Mouse (Mus musculus) neural tube, embryonic 14.5 days (tissue): ENCODE results near the gene Atp10b. TPM values are rescaled to one million over a fixed set of nuclear protein-coding genes. Genes with fewer than 3 reads are reported as not detected.

Source experiments
- ATAC-seq: fragments of 200-750 bp; cut with Nextera tagmentation; 2 replicates; pipeline ENCODE4 v1.8.0; 2017; ENCODE audit warnings: low read depth, mild to moderate bottlenecking, moderate TSS enrichment, moderate library complexity
- H3K27ac ChIP-seq: fragments of 300-500 bp; sonication (generic); 2 replicates; pipeline ENCODE4 v1.5.1; 2014; ENCODE audit warnings: low read depth, mild to moderate bottlenecking, control low read depth, low read length, moderate library complexity, mixed read lengths
- H3K27me3 ChIP-seq: fragments of 300-500 bp; sonication (generic); 2 replicates; pipeline ENCODE4 v1.6.1; 2014; ENCODE audit warnings: low read length; ENCODE audit not compliant: control insufficient read depth, insufficient read depth
- H3K36me3 ChIP-seq: fragments of 300-500 bp; sonication (generic); 2 replicates; pipeline ENCODE4 v1.6.1; 2014; ENCODE audit warnings: low read length, mixed read lengths; ENCODE audit not compliant: control insufficient read depth, insufficient read depth
- H3K4me1 ChIP-seq: fragments of 300-500 bp; sonication (generic); 2 replicates; pipeline ENCODE4 v1.6.1; 2014; ENCODE audit warnings: low read length; ENCODE audit not compliant: control insufficient read depth, insufficient read depth
- H3K4me2 ChIP-seq: fragments of 300-500 bp; sonication (generic); 2 replicates; pipeline ENCODE4 v1.6.1; 2014; ENCODE audit warnings: mild to moderate bottlenecking, low read depth, low read length, control low read depth
- H3K4me3 ChIP-seq: fragments of 300-500 bp; sonication (generic); 2 replicates; pipeline ENCODE4 v1.5.1; 2014; ENCODE audit warnings: low read depth, low read length, control low read depth, mixed read lengths
- H3K9ac ChIP-seq: fragments of 300-500 bp; sonication (generic); replicated peaks from 2 replicates; pipeline ENCODE4 v1.6.1; 2014; ENCODE audit warnings: low read depth, mild to moderate bottlenecking, control low read depth, low read length, mixed read lengths
- H3K9me3 ChIP-seq: fragments of 300-500 bp; sonication (generic); 2 replicates; pipeline ENCODE4 v1.6.1; 2016; ENCODE audit warnings: low read length; ENCODE audit not compliant: control insufficient read depth
- WGBS: fragments of 180-500 bp; shearing (Covaris S2); extraction: QIAGEN DNeasy Blood & Tissue Kit; methylation state at CpG from one replicate; pipeline ENCODE4 v1.1.7; 2014; 5-methylcytosine and 5-hydroxymethylcytosine counted together
- polyA plus RNA-seq: library from polyadenylated mRNA; unstranded; fragments of >200 nt; fragmentation: Nextera tagmentation; extraction: Ambion mirVana; gene quantifications from 2 replicates; pipeline ENCODE4 v1.2.1, GENCODE M21; 2014

Atp10b gene
- polyA plus RNA-seq, 1 experiment from 2014 or later, result 0.07 TPM

DNA sequence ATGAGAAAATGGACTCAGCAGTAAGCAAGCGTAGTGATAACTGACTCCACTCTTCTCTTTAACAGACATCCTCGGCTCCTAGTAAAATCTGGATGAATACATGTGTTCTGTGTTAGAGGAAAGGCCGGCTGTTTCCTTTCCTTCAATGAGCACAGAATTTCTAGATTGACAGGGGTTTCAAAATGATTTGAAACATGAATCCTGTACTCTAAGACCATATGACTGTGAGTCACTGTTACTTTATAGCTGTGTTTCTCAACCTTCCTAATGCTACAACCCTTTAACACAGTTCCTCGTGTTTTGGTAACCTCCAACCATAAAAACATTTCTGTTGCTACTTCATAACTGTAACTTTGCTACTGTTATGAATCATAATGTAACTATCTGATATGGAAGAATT, 33.8 kb downstream of the Atp10b start:
- Histone ChIP-seq H3K27me3 (no peaks in the 10 kb centered on the region), H3K9ac (no peak overlapping the region), H3K36me3 (no peaks in the 10 kb centered on the region), H3K4me2 (no peak overlapping the region), H3K4me1 (no peaks in the 10 kb centered on the region), H3K27ac (no peak overlapping the region), H3K9me3 (no peaks in the 10 kb centered on the region), H3K4me3 (no peak overlapping the region)
- ATAC-seq, result no peak
- WGBS, result 88% methylated on average over 4 of the region's 4 CpGs

DNA sequence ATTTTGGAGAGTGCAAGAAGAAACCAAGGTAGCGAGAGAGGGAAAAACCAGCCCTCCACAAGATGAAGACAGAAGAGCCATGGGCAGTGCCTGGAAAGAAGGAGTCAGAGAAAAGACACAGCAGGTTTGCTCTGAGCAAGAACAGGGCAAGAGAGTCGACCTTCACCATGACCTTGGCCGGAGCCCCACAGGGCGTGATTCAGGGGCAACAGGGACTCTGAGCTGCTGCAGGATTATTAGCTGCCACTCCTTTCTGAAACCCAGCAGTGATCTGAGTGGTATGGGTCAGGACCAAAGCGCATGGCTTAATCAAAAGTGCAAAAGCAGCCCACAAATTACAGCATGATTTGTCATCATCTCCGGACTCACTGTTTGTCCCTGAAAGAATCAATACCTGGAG, 36.6 kb downstream of the Atp10b start:
- 66% methylated on average over 6 of the region's 6 CpGs for WGBS
- Histone ChIP-seq H3K27me3 (no peaks in the 10 kb centered on the region), H3K9me3 (no peaks in the 10 kb centered on the region), H3K4me3 (no peak overlapping the region), H3K27ac (no peak overlapping the region), H3K36me3 (no peaks in the 10 kb centered on the region), H3K4me2 (no peak overlapping the region), H3K9ac (no peak overlapping the region), H3K4me1 (no peaks in the 10 kb centered on the region)
- ATAC-seq, result no peak

DNA sequence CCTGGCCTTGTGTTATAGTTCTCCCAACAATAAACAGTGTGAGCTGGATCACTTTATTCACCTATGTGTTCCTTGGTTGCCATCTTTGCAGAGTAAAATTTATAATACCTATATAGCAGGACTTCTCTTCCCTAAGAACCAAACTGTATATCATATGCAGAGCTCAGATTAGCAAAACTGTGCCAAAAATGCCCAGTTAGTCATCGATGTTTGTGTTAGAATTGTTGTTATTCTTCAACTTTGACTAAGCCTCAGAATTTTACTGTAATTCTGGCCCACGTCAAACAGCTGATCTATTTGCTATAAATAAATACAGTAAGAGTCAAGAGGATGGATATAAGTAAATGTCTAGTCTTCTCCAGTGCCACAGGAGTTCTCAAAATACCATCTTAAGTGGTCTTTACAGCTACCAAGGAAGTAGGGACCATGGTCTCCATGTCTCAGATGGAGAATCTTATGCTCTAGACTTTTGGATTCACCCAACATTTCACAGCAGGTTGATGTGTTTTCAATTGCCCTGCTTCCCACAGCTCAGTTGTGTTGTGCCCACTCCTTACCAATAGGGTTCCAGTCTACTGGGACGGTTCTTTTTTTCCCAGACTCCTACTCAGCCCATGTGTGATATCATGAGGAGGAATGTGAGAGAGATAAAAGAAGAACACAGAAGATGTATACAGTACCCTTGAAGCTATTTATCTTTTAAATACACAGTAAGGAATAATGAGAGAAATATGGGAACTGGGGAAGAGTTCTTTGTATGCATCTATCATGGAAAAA, 40.3 kb downstream of the Atp10b start:
- no peak overlapping the region for H3K27ac ChIP-seq
- no peak overlapping the region for H3K4me3 ChIP-seq
- no peak overlapping the region for H3K9ac ChIP-seq
- ATAC-seq, result no peak
- no peaks in the 10 kb centered on the region for H3K4me1 ChIP-seq
- no peaks in the 10 kb centered on the region for H3K36me3 ChIP-seq
- H3K9me3 ChIP-seq, result no peaks in the 10 kb centered on the region
- no peaks in the 10 kb centered on the region for H3K27me3 ChIP-seq
- no peak overlapping the region for H3K4me2 ChIP-seq
- 92% methylated on average over 3 of the region's 3 CpGs for WGBS

DNA sequence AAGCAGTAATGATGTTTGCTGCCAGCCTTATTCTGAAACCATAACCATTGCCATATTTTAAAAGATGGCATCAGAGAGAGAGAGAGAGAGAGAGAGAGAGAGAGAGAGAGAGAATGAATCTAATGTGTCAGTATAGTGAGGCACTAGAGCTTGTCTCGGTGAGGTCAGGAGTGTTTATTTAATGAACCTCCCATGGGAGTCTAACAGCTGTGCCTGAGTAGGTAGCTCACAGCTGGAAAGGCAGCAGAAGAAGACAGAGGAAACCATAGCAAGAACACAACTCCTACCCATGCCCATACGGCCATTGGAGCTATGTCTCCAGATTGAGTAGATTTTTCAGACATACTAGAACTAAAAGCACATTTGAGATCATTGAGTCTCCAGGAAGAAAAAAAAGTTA, 49.1 kb downstream of the Atp10b start:
- Histone ChIP-seq H3K36me3 (no peaks in the 10 kb centered on the region), H3K9ac (no peak overlapping the region), H3K4me2 (no peak overlapping the region), H3K4me3 (no peak overlapping the region), H3K27ac (no peak overlapping the region), H3K4me1 (no peaks in the 10 kb centered on the region), H3K27me3 (no peaks in the 10 kb centered on the region), H3K9me3 (no peaks in the 10 kb centered on the region)
- 78% methylated on average over 2 of the region's 2 CpGs for WGBS
- ATAC-seq, result no peak

DNA sequence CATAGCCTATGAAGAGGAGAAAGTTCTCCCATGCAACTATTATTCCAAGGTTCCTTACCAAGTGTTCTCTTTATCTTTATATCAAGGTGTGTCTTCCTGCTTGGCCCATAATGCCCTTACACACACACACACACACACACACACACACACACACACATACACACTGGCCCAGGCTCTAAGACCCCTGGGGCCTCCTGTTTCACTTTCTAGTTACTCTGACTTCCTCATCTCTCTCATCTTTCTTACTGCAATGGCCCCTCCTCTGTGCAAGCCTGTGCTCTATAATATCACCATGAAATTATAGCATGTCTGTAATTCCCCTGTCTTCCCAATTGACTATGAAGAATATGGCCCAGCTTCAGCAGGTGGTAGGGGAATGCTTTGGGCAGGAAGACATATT, 49.7 kb downstream of the Atp10b start:
- Histone ChIP-seq H3K4me1 (no peaks in the 10 kb centered on the region), H3K27me3 (no peaks in the 10 kb centered on the region), H3K36me3 (no peaks in the 10 kb centered on the region), H3K27ac (no peak overlapping the region), H3K9ac (no peak overlapping the region), H3K4me2 (no peak overlapping the region), H3K9me3 (no peaks in the 10 kb centered on the region), H3K4me3 (no peak overlapping the region)
- ATAC-seq, result no peak

DNA sequence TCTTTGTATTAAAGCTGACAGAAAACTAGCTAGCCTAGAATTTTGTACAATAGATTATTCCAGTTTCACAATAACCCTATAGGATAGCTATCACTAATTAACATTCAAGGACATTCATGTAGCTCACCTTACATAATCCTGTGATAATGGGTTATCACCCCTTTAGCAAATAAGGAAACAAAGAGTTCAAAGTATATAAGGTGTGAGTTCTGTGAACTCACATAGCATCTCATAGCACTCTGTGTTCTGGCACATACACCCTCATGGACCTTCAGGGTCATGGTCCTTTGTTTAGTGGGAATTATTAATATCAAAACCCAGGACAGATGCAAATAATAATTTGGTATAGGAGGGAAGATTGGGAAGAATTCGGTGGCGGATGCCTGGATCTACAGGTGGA, 50.4 kb downstream of the Atp10b start:
- Histone ChIP-seq H3K27ac (no peak overlapping the region), H3K4me3 (no peak overlapping the region), H3K4me2 (no peak overlapping the region), H3K9me3 (no peaks in the 10 kb centered on the region), H3K36me3 (no peaks in the 10 kb centered on the region), H3K27me3 (no peaks in the 10 kb centered on the region), H3K9ac (no peak overlapping the region), H3K4me1 (no peaks in the 10 kb centered on the region)
- no peak for ATAC-seq
- 94% methylated on average over 2 of the region's 2 CpGs for WGBS

DNA sequence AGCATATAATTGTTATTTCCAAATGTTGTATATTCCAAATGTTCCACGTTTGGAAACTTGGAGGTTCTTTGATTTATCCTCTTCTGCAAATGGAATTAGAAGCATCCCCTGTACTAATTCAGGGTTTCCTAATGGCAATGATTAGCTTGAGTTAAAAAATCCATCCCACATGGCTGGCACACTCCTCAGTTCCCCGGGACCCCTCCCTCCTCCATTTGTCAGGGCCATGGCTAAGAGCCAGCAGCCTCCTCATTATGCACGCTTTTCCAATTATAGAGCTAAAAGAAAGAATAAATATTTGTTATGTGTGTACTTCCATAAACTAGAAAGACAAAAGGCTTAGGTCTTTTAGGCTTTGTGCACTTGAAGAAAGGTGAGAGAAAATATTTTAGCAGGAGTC, 53.9 kb downstream of the Atp10b start:
- H3K36me3 ChIP-seq, result no peaks in the 10 kb centered on the region
- no peak overlapping the region for H3K9ac ChIP-seq
- no peak overlapping the region for H3K27ac ChIP-seq
- no peak for ATAC-seq
- WGBS, result 50% methylated on average over 3 of the region's 3 CpGs
- H3K9me3 ChIP-seq, result no peaks in the 10 kb centered on the region
- no peak overlapping the region for H3K4me2 ChIP-seq
- H3K27me3 ChIP-seq, result no peaks in the 10 kb centered on the region
- H3K4me3 ChIP-seq, result no peak overlapping the region
- H3K4me1 ChIP-seq, result no peaks in the 10 kb centered on the region

DNA sequence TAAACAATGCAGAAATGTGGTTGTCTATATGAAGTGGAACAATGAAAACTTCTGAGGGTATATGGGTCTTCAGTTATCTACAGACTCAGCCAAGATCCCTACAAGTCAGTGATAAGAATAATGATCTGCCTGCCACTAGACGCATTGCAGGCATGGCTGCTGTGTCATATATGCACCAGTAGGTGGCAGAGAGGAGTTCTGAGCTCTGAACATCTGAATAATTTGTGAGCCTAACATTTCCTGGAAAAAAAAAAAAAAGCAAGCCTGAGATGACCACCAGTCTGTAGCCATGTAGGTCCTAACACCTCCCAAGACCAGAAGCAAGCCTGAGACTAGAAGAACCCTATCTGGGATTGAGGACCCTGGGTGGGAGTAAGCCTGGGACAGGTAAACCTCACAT, 63.5 kb downstream of the Atp10b start:
- H3K9ac ChIP-seq, result no peak overlapping the region
- WGBS, result 29% methylated on average over 1 of the region's 1 CpGs
- H3K27ac ChIP-seq, result no peak overlapping the region
- no peaks in the 10 kb centered on the region for H3K4me1 ChIP-seq
- H3K36me3 ChIP-seq, result no peaks in the 10 kb centered on the region
- no peak overlapping the region for H3K4me3 ChIP-seq
- no peak for ATAC-seq
- no peaks in the 10 kb centered on the region for H3K27me3 ChIP-seq
- H3K9me3 ChIP-seq, result no peaks in the 10 kb centered on the region
- H3K4me2 ChIP-seq, result no peak overlapping the region

DNA sequence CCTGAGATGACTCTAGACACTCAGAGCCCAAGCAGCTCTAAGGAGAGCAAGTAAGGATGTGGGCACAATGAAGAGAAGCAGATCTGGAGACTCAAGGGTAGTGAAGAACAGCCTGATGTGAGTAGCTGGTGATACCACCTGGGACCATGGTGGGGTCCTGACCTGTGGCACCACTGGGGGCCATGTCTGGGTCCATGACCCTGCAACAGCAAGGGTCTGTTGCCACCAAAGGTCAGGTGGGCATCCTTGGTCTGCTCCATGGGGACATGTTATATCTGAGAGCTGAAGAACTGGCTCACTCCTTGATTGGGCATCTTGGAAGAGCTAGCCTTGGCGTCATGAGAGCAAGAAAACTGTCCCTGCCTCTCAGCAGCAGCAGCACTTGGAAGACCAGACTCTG, 64.1 kb downstream of the Atp10b start:
- Histone ChIP-seq H3K4me2 (no peak overlapping the region), H3K36me3 (no peaks in the 10 kb centered on the region), H3K4me3 (no peak overlapping the region), H3K4me1 (no peaks in the 10 kb centered on the region), H3K27me3 (no peaks in the 10 kb centered on the region), H3K27ac (no peak overlapping the region), H3K9me3 (no peaks in the 10 kb centered on the region), H3K9ac (no peak overlapping the region)
- no peak for ATAC-seq
- WGBS, result 82% methylated on average over 1 of the region's 1 CpGs
